Mouse (Mus musculus) heart, postnatal 10 days (tissue): ENCODE data around the gene Pabpn1. TPM values are rescaled to one million over a fixed set of nuclear protein-coding genes. Genes with fewer than 3 reads are reported as not detected.
"Not testable (repeated sequence)": the region's sequence is repeated elsewhere in the genome, so short reads cannot be mapped to it uniquely, and the experiment has no call there.

Experiments
- DNase-seq, 2 experiments: peaks; one replicate each; pipeline ENCODE4 v3.0.0; 2021
- intact Hi-C: fragments of 180-260 bp; cut with DNase I; formaldehyde crosslinking; loops from one replicate; pipeline ENCODE4 v1.15.1; 2025
- total RNA-seq, 2 experiments: library from RNA; stranded (reverse); gene quantifications; 2 replicates each; pipeline ENCODE4 v1.2.3; 2021

The Pabpn1 gene
- total RNA-seq, 2 experiments from 2014 or later, result 99.4 to 103 TPM

- intact Hi-C loops, result no loop called here
- no peak for DNase-seq
Observed at GRCm38 (mm10) chr14:54930431-54930830, 38.1 kb downstream of the Pabpn1 start.

GRCm38 (mm10) chr14:54932645-54933150 lies 40.4 kb downstream of the Pabpn1 start, which contains the start of gene Il25:
Gene Il25, plus strand, starts transcription at chr14:54932695.
- intact Hi-C loops, result no loop called here
- DNase-seq, result no peak

GRCm38 (mm10) chr14:54935904-54936830 lies 43.9 kb downstream of the Pabpn1 start, which contains the start of gene Cmtm5:
Gene Cmtm5, plus strand, starts transcription at chr14:54936261.
- DNase-seq, result peak; percentile 48 to 49
- intact Hi-C loops, result no loop called here

GRCm38 (mm10) chr14:54936831-54937160 lies 44.5 kb downstream of the Pabpn1 start:
- intact Hi-C loops, result no loop called here
- no peak for DNase-seq

GRCm38 (mm10) chr14:54937361-54938182 lies 45.3 kb downstream of the Pabpn1 start:
- intact Hi-C loops, result loop anchor here (2.0 kb wide), 2 partner anchors 77 to 89 kb away; partner anchors contain the start of gene Ngdn
- DNase-seq, result peak; percentile 67 to 72

GRCm38 (mm10) chr14:54938431-54939219 lies 46.3 kb downstream of the Pabpn1 start:
- DNase-seq, result peak; percentile 78 to 79
- intact Hi-C loops, result loop anchor here (1.0 to 2.0 kb wide), 3 partner anchors 38 to 90 kb away; partner anchors contain the start of gene Ngdn

- intact Hi-C loops, result loop anchor here (1.0 to 2.0 kb wide), 3 partner anchors 39 to 91 kb away; partner anchors contain the start of gene Ngdn
- DNase-seq, result peak; percentile 80 to 85
Observed at GRCm38 (mm10) chr14:54939434-54940175, 47.3 kb downstream of the Pabpn1 start.

GRCm38 (mm10) chr14:54940176-54940530 lies 47.9 kb downstream of the Pabpn1 start:
- intact Hi-C loops, result no loop called here
- no peak for DNase-seq

- peak; percentile 35 to 59 for DNase-seq
Observed at GRCm38 (mm10) chr14:54941024-54941978, 49.0 kb downstream of the Pabpn1 start.

GRCm38 (mm10) chr14:54942479-54942878 lies 50.2 kb downstream of the Pabpn1 start:
- intact Hi-C loops, result no loop called here
- peak; percentile 22 to 53 for DNase-seq

More at GRCm38 (mm10) chr14:54941024-54941978, 49.0 kb downstream of the Pabpn1 start:
- intact Hi-C loops, result no loop called here

GRCm38 (mm10) chr14:54943971-54944370 lies 51.7 kb downstream of the Pabpn1 start:
- intact Hi-C loops, result loop anchor here (2.0 kb wide), 1 partner anchor 29 kb away; no protein-coding TSS in a partner anchor
- no peak for DNase-seq

- intact Hi-C loops, result loop anchor here (2.0 kb wide), 1 partner anchor 28 kb away; no protein-coding TSS in a partner anchor
- DNase-seq, result peak; percentile 27 to 28
Observed at GRCm38 (mm10) chr14:54944939-54945338, 52.6 kb downstream of the Pabpn1 start.

GRCm38 (mm10) chr14:54945975-54946704 lies 53.8 kb downstream of the Pabpn1 start:
- intact Hi-C loops, result loop anchor here (2.0 kb wide), 1 partner anchor 27 kb away; no protein-coding TSS in a partner anchor
- DNase-seq, result peak; percentile 47 to 52

- intact Hi-C loops, result not testable (repeated sequence)
- DNase-seq, result peak; percentile 35 to 50
Observed at GRCm38 (mm10) chr14:54947008-54947407, 54.7 kb downstream of the Pabpn1 start.
